Mouse (Mus musculus) midbrain, embryonic 14.5 days (tissue): ENCODE measurements around the gene Pknox1. TPM values are rescaled to one million over a fixed set of nuclear protein-coding genes. Genes with fewer than 3 reads are reported as not detected.

ENCODE experiments used
- ATAC-seq: fragments of 200-750 bp; cut with Nextera tagmentation; 2 replicates; pipeline ENCODE4 v1.8.0; 2017; ENCODE audit warnings: moderate number of reproducible peaks, moderate library complexity; ENCODE audit not compliant: low FRiP score, low TSS enrichment
- DNase-seq: peaks from one replicate; pipeline ENCODE4 v3.0.0-alpha.2; 2015
- H3K27ac ChIP-seq: fragments of 300-500 bp; sonication (generic); replicated peaks from 2 replicates; pipeline ENCODE4 v1.5.1; 2014; ENCODE audit warnings: mild to moderate bottlenecking, low read depth, low read length, moderate library complexity
- H3K27me3 ChIP-seq: fragments of 300-500 bp; sonication (generic); 2 replicates; pipeline ENCODE4 v1.6.1; 2014; ENCODE audit warnings: low read length, control low read depth, mixed read lengths; ENCODE audit not compliant: control insufficient read depth, insufficient read depth
- H3K36me3 ChIP-seq: fragments of 300-500 bp; sonication (generic); 2 replicates; pipeline ENCODE4 v1.6.1; 2014; ENCODE audit warnings: low read length, control low read depth; ENCODE audit not compliant: control insufficient read depth, insufficient read depth
- H3K4me1 ChIP-seq: fragments of 300-500 bp; sonication (generic); 2 replicates; pipeline ENCODE4 v1.6.1; 2014; ENCODE audit warnings: mild to moderate bottlenecking, antibody characterized with exemption, low read length, control low read depth; ENCODE audit not compliant: control insufficient read depth, insufficient read depth
- H3K4me2 ChIP-seq: fragments of 300-500 bp; sonication (generic); 2 replicates; pipeline ENCODE4 v1.6.1; 2014; ENCODE audit warnings: mild to moderate bottlenecking, low read length, moderate library complexity
- H3K4me3 ChIP-seq: fragments of 300-500 bp; sonication (generic); replicated peaks from 2 replicates; pipeline ENCODE4 v1.5.1; 2014; ENCODE audit warnings: low read depth, low read length
- H3K9ac ChIP-seq: fragments of 300-500 bp; sonication (generic); replicated peaks from 2 replicates; pipeline ENCODE4 v1.6.1; 2014; ENCODE audit warnings: mild to moderate bottlenecking, low read length, moderate library complexity
- H3K9me3 ChIP-seq: fragments of 300-500 bp; sonication (generic); 2 replicates; pipeline ENCODE4 v1.6.1; 2016; ENCODE audit warnings: low read length, control low read depth, mixed read lengths; ENCODE audit not compliant: control insufficient read depth
- WGBS: fragments of 180-500 bp; shearing (Covaris S2); extraction: QIAGEN DNeasy Blood & Tissue Kit; methylation state at CpG from one replicate; pipeline ENCODE4 v1.1.7; 2014; 5-methylcytosine and 5-hydroxymethylcytosine counted together
- microRNA-seq: library from miRNA; unstranded; fragments of <30 nt; microRNA quantifications from one replicate; pipeline ENCODE4, GENCODE M21; 2016
- polyA plus RNA-seq: library from polyadenylated mRNA; unstranded; fragments of >200 nt; fragmentation: Nextera tagmentation; extraction: Ambion mirVana; gene quantifications from 2 replicates; pipeline ENCODE4 v1.2.1, GENCODE M21; 2014

Gene Pknox1
- polyA plus RNA-seq, 1 experiment from 2014 or later = 26.0 TPM

DNA sequence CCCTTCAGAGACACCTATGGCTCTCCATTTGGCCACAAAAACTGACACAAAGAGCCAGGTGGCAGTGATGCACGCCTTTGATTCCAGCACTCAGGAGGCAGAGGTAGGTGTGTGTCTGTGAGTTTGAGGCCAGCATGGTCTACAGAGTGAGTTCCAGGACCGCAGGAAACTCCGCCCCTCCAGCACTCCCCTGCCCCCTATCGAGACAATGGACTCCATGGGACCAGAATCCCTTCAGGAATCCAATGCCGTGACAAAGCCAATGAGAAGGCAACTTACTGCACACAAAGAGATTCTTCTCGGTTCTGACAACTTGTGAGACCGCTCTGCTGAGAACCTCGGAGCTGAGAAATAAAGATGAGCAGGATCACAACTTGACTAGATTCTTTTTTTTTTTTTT, 77.8 kb downstream of the Pknox1 start:
- WGBS = 17% methylated on average over 8 of the region's 8 CpGs
- Histone ChIP-seq H3K9me3 (no peaks in the 10 kb centered on the region), H3K27me3 (peaks cover 2% of the 10 kb centered on the region), H3K27ac (no peak overlapping the region), H3K9ac (no peak overlapping the region), H3K4me1 (peaks cover under 1% of the 10 kb centered on the region; the same call in 1 of the 2 replicates), H3K4me3 (no peak overlapping the region), H3K36me3 (peaks cover 14% of the 10 kb centered on the region), H3K4me2 (no peak overlapping the region)
- no peak for DNase-seq
- ATAC-seq = no peak

DNA sequence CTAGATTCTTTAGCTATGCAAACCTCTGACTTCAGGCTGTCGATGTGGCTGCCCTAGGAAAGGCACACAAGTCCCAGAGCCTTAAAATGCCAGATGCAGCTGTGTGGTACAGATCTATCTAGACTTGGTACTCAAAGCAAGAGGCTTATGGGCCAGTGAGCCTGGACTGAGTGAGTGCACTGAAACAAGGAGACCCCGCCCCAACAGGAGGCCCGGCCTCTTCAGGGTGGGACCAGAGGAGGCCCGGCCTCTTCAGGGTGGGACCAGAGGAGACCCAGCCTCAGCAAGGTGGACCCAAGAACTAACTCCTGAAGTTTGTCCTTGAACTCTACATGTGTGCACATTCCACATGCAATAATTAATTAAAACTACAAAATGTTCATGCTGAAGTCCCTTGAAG, 78.4 kb downstream of the Pknox1 start:
- no peak for ATAC-seq
- WGBS = 77% methylated on average over 4 of the region's 4 CpGs
- H3K4me2 ChIP-seq = no peak overlapping the region

DNA sequence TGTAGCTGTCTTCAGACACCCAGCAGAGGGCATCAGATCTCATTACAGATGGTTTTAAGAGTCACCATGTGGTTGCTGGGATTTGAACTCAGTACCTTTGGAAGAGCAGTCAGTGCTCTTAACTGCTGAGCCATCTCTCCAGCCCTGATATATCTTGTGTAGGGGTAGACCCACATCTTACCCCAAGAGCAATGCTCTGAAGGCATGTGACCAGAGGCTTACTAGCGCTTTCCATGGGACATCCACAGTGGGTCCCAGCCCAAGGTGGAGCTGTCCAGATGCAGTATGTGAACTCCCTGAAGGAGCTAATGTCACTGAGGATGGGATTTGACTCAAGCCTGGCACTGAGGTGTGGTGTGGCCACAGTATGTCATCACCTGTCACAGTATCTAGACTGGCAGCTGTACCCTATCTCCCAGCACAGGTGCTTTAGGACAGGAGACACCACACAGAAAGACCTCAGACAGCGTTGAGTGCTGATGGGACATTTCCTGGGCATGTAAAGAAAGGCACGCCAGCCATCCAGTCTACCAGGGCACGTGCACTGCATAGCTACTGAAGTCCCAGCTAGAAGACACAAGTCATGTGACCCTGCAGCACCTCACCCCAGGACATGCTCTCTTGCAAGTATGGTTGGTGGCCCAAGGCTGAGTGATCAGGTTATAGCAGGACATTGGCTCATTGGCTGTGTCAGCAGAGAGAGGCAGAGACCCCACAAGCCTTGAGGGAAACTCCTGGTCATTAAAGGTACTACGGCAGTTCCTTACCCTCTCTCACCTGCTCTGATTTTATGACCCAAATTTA, 81.9 kb downstream of the Pknox1 start:
- Histone ChIP-seq H3K27ac (no peak overlapping the region), H3K27me3 (no peaks in the 10 kb centered on the region), H3K9me3 (no peaks in the 10 kb centered on the region), H3K36me3 (peaks cover 55% of the 10 kb centered on the region), H3K9ac (no peak overlapping the region), H3K4me1 (no peaks in the 10 kb centered on the region), H3K4me2 (no peak overlapping the region), H3K4me3 (no peak overlapping the region)
- 93% methylated on average over 5 of the region's 5 CpGs for WGBS
- ATAC-seq = no peak
- DNase-seq = no peak

More for the DNA sequence above, 78.4 kb downstream of the Pknox1 start:
- no peak overlapping the region for H3K9ac ChIP-seq
- no peaks in the 10 kb centered on the region for H3K27me3 ChIP-seq
- DNase-seq = no peak
- no peak overlapping the region for H3K4me3 ChIP-seq
- H3K27ac ChIP-seq = no peak overlapping the region
- no peaks in the 10 kb centered on the region for H3K9me3 ChIP-seq
- H3K36me3 ChIP-seq = peaks cover 20% of the 10 kb centered on the region
- no peaks in the 10 kb centered on the region for H3K4me1 ChIP-seq

GRCm38 (mm10) chr17:31652152-31652551, 87.6 kb downstream of the Pknox1 start:
- H3K27ac ChIP-seq = no peak overlapping the region
- no peaks in the 10 kb centered on the region for H3K27me3 ChIP-seq
- no peak overlapping the region for H3K4me2 ChIP-seq
- 86% methylated on average over 14 of the region's 14 CpGs for WGBS
- H3K36me3 ChIP-seq = peaks cover 81% of the 10 kb centered on the region
- DNase-seq (no peak), ATAC-seq (no peak)
- no peaks in the 10 kb centered on the region for H3K9me3 ChIP-seq
- no peak overlapping the region for H3K9ac ChIP-seq
- H3K4me3 ChIP-seq = no peak overlapping the region
- H3K4me1 ChIP-seq = peaks cover 2% of the 10 kb centered on the region

DNA sequence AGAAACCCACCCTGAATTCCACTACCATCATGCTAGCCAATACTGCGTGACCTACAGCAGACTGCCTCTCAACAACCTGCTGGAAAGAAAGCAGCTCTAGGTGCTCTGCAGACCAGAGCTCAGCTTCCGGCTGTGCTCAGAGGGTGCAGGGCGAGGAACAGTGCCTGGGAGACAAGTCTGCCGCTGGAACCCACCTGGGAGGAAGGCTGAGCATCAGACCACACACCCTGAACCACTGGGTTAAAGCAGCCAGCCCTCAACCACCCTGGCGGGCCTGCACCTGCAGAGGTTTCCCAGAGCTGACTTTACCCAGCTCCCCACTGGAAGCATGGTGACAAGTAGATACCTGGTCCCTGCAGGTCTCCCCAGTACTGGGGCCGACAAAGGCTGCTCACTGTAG, 88.7 kb downstream of the Pknox1 start:
- no peak overlapping the region for H3K9ac ChIP-seq
- no peak overlapping the region for H3K4me3 ChIP-seq
- no peak overlapping the region for H3K4me2 ChIP-seq
- peaks cover 8% of the 10 kb centered on the region for H3K4me1 ChIP-seq
- DNase-seq = no peak
- ATAC-seq = no peak
- 90% methylated on average over 6 of the region's 6 CpGs for WGBS
- no peaks in the 10 kb centered on the region for H3K27me3 ChIP-seq
- peaks cover 70% of the 10 kb centered on the region for H3K36me3 ChIP-seq
- no peaks in the 10 kb centered on the region for H3K9me3 ChIP-seq
- H3K27ac ChIP-seq = no peak overlapping the region

GRCm38 (mm10) chr17:31655366-31655765, 90.8 kb downstream of the Pknox1 start:
- H3K4me2 ChIP-seq = no peak overlapping the region
- no peak overlapping the region for H3K9ac ChIP-seq
- no peak for ATAC-seq
- H3K36me3 ChIP-seq = peaks cover 49% of the 10 kb centered on the region
- DNase-seq = no peak
- no peak overlapping the region for H3K27ac ChIP-seq
- no peaks in the 10 kb centered on the region for H3K27me3 ChIP-seq
- no peaks in the 10 kb centered on the region for H3K9me3 ChIP-seq
- H3K4me3 ChIP-seq = no peak overlapping the region
- WGBS = 79% methylated on average over 4 of the region's 4 CpGs
- H3K4me1 ChIP-seq = peaks cover 8% of the 10 kb centered on the region

GRCm38 (mm10) chr17:31656682-31657081, 92.1 kb downstream of the Pknox1 start:
- WGBS = 84% methylated on average over 5 of the region's 5 CpGs
- DNase-seq (no peak), ATAC-seq (no peak)
- no peaks in the 10 kb centered on the region for H3K27me3 ChIP-seq
- peaks cover 8% of the 10 kb centered on the region for H3K4me1 ChIP-seq
- no peaks in the 10 kb centered on the region for H3K9me3 ChIP-seq
- H3K4me2 ChIP-seq = no peak overlapping the region
- H3K27ac ChIP-seq = no peak overlapping the region
- H3K36me3 ChIP-seq = peaks cover 36% of the 10 kb centered on the region
- no peak overlapping the region for H3K4me3 ChIP-seq
- no peak overlapping the region for H3K9ac ChIP-seq

Small RNA genes lying within 50 kb of the gene (microRNA-seq; reads per million reads assigned to microRNA genes)
- gene Gm24970 = not detected

Other genes with a start within 250 kb of the Pknox1 start
- gene Pde9a, start 178.5 kb upstream of the Pknox1 start, polyA plus RNA-seq = 34.6 and 36.5 TPM in 2 replicates
- 32.2 and 40.3 TPM in 2 replicates for gene Wdr4, start 44.8 kb upstream of the Pknox1 start, polyA plus RNA-seq
- 419 and 525 TPM in 2 replicates for gene Ndufv3, start 44.6 kb upstream of the Pknox1 start, polyA plus RNA-seq
- gene Cbs, start 72.5 kb downstream of the Pknox1 start, polyA plus RNA-seq = 4.9 and 5.5 TPM in 2 replicates
- gene U2af1, start 94.2 kb downstream of the Pknox1 start, polyA plus RNA-seq = 124 and 168 TPM in 2 replicates
- not detected in 2 replicates for gene Cryaa, start 113.1 kb downstream of the Pknox1 start, polyA plus RNA-seq